Mouse (Mus musculus): Measurements from ENCODE around the gene Dapk3.
"Not testable (repeated sequence)": the region's sequence is repeated elsewhere in the genome, so short reads cannot be mapped to it uniquely, and the experiment has no call there.

Gene Dapk3

GRCm38 (mm10) chr10:81145778-81146177 is 37.0 kb upstream of the Dapk3 start:
- DNase-seq (ENCODE audit: low read depth, low spot score): no peak

- DNase-seq (ENCODE audit: low read depth, low spot score): no peak
Measured at GRCm38 (mm10) chr10:81146296-81146695, 36.5 kb upstream of the Dapk3 start.

GRCm38 (mm10) chr10:81151261-81151660 is 31.5 kb upstream of the Dapk3 start:
- DNase-seq (ENCODE audit: low read depth, low spot score): no peak

- DNase-seq (ENCODE audit: low read depth, low spot score): no peak
Measured at GRCm38 (mm10) chr10:81152609-81153008, 30.2 kb upstream of the Dapk3 start.

GRCm38 (mm10) chr10:81154313-81154712 is 28.5 kb upstream of the Dapk3 start:
- no peak for DNase-seq (ENCODE audit: low read depth, low spot score)

- no peak for DNase-seq (ENCODE audit: low read depth, low spot score)
Measured at GRCm38 (mm10) chr10:81154736-81155135, 28.1 kb upstream of the Dapk3 start.

GRCm38 (mm10) chr10:81161602-81162317 is 21.0 kb upstream of the Dapk3 start:
- DNase-seq (ENCODE audit: low read depth, low spot score): no peak

- DNase-seq (ENCODE audit: low read depth, low spot score): no peak
Measured at GRCm38 (mm10) chr10:81162318-81162652, 20.5 kb upstream of the Dapk3 start.

- DNase-seq (ENCODE audit: low read depth, low spot score): no peak
Measured at GRCm38 (mm10) chr10:81165118-81165517, 17.7 kb upstream of the Dapk3 start.

- DNase-seq (ENCODE audit: low read depth, low spot score): peak; percentile 100
Measured at GRCm38 (mm10) chr10:81167200-81168086, 15.4 kb upstream of the Dapk3 start, which contains the start of gene Pias4. TSS of gene Pias4 (minus strand) at chr10:81167923.

GRCm38 (mm10) chr10:81168087-81168431 is 14.7 kb upstream of the Dapk3 start:
- DNase-seq (ENCODE audit: low read depth, low spot score): no peak

- peak; percentile 70 for DNase-seq (ENCODE audit: low read depth, low spot score)
Measured at GRCm38 (mm10) chr10:81168521-81169244, 14.1 kb upstream of the Dapk3 start.

GRCm38 (mm10) chr10:81169411-81169900 is 13.3 kb upstream of the Dapk3 start:
- DNase-seq (ENCODE audit: low read depth, low spot score): not testable (repeated sequence)

GRCm38 (mm10) chr10:81173132-81173531 is 9.7 kb upstream of the Dapk3 start:
- peak; percentile 76 for DNase-seq (ENCODE audit: low read depth, low spot score)

GRCm38 (mm10) chr10:81174617-81175344 is 8.0 kb upstream of the Dapk3 start:
- DNase-seq (ENCODE audit: low read depth, low spot score): peak; percentile 85

- DNase-seq (ENCODE audit: low read depth, low spot score): not testable (repeated sequence)
Measured at GRCm38 (mm10) chr10:81175345-81175701, 7.5 kb upstream of the Dapk3 start.

GRCm38 (mm10) chr10:81175936-81176465 is 6.8 kb upstream of the Dapk3 start:
- DNase-seq (ENCODE audit: low read depth, low spot score): no peak

- peak; percentile 96 for DNase-seq (ENCODE audit: low read depth, low spot score)
Measured at GRCm38 (mm10) chr10:81176466-81177271, 6.1 kb upstream of the Dapk3 start, which contains the start of gene Eef2. TSS of gene Eef2 (plus strand) at chr10:81176631.

- no peak for DNase-seq (ENCODE audit: low read depth, low spot score)
Measured at GRCm38 (mm10) chr10:81177491-81177925, 5.3 kb upstream of the Dapk3 start.
